Mouse (Mus musculus) small intestine, adult 2 months (tissue): Measurements from ENCODE around the gene Metrn. TPM values are rescaled to one million over a fixed set of nuclear protein-coding genes. Genes with fewer than 3 reads are reported as not detected.

Source experiments
- H3K27ac ChIP-seq: fragments of 200-500 bp; 2 replicates; pipeline ENCODE4 v1.5.1; 2012; ENCODE audit warnings: low read depth, low read length, control low read depth, inconsistent platforms; ENCODE audit not compliant: insufficient read depth
- H3K27me3 ChIP-seq: fragments of 200-500 bp; 2 replicates; pipeline ENCODE4 v1.6.1; 2012; ENCODE audit warnings: mild to moderate bottlenecking, moderate library complexity, low read length, inconsistent platforms; ENCODE audit not compliant: control insufficient read depth, insufficient read depth
- H3K36me3 ChIP-seq: fragments of 200-500 bp; 2 replicates; pipeline ENCODE4 v1.6.1; 2012; ENCODE audit warnings: mild to moderate bottlenecking, low read length, control low read depth, inconsistent platforms; ENCODE audit not compliant: control insufficient read depth, insufficient read depth
- H3K4me1 ChIP-seq: fragments of 200-500 bp; 2 replicates; pipeline ENCODE4 v1.6.1; 2012; ENCODE audit warnings: low read length, inconsistent platforms, mixed read lengths; ENCODE audit not compliant: control insufficient read depth, insufficient read depth, insufficient read length
- H3K4me3 ChIP-seq: fragments of 200-500 bp; 2 replicates; pipeline ENCODE4 v1.5.1; 2012; ENCODE audit warnings: low read depth, mild to moderate bottlenecking, control low read depth, inconsistent platforms, low read length, moderate library complexity
- CTCF ChIP-seq: fragments of 200-500 bp; IDR thresholded peaks from 2 replicates; pipeline ENCODE4 v1.5.1; 2012; ENCODE audit warnings: low read depth, mild to moderate bottlenecking, control low read depth, inconsistent platforms, low read length, moderate library complexity, mixed read lengths; ENCODE audit not compliant: insufficient replicate concordance, insufficient read length; ENCODE audit errors: extremely low read depth
- POLR2A ChIP-seq: fragments of 200-500 bp; IDR thresholded peaks from 2 replicates; pipeline ENCODE4 v1.6.1; 2012; ENCODE audit warnings: low read depth, mild to moderate bottlenecking, control low read depth, inconsistent platforms, low read length, moderate library complexity
- WGBS: fragments of 180-500 bp; shearing (Covaris S2); methylation state at CpG from one replicate; pipeline ENCODE4 v1.1.7; 2018; 5-methylcytosine and 5-hydroxymethylcytosine counted together
- polyA plus RNA-seq: library from polyadenylated mRNA; depleted of rRNA; stranded (reverse); fragments of >200 nt; gene quantifications from 2 replicates; pipeline ENCODE4 v1.2.3, GENCODE M21; 2012

Gene Metrn
- polyA plus RNA-seq, 1 experiment = 31.9 TPM

DNA sequence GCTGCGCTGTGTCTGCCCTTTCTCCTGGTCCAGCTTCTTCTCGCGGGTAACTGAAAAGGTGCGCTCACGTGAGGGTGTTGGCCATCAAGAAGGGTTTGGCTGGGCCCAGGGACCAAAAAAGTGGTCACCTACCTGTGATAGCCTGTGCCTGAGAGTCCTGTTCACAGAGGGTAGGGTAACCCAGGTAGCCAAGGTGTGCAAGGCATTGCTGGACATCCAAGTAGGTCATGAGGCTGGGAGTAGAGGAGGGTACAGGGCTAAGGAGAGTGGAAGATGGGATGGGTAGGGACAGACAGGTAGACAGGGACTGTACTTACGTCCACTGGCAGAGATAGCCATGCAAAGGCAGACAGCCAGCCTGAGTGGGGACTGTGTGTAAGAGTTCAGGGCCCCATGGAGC is 43.6 kb upstream of the Metrn start:
- Histone ChIP-seq H3K36me3 (peaks cover 35% of the 10 kb centered on the region), H3K4me3 (no peak overlapping the region), H3K4me1 (peaks cover 30% of the 10 kb centered on the region), H3K27ac (no peak overlapping the region), H3K27me3 (no peaks in the 10 kb centered on the region)
- 94% methylated on average over 6 of the region's 6 CpGs for WGBS
- TF ChIP-seq CTCF (no peak), POLR2A (no peak)

DNA sequence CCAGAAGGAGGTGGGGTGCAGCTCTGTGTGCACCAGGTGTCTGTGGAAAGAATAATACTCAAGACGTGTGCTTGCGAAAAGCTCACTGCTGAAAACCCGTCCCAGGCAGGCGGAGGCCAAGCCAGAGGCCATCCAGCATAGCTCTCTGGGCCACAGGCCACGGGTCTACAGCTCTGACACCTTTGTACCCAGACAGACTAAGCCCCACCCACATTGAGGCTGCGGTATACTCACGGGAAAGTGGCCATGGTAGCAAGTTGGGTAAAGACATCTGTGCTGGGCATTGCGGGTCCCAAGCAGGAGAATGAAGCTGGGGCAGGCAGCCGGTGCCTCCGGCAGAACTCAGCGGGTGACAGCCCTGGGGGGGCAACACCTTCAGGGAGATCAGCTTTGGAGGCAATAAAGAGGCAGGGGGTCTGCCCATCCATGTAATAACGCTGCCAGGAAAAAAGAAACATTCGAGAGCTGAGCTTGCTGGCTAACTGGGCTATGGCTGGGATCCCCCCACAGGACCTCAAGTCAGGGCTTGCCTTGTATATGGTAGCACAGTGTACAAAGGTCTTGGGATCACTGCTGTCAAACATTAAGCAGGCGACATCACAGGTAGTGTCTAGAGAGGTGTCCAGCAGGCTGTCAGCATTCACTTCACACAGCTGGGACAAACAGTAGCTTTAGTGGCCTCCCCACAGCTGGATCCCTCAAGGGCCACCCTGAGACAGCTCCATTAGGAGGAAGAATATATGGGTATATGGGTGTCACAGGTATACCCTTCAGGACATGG is 42.7 kb upstream of the Metrn start:
- peaks cover 35% of the 10 kb centered on the region for H3K36me3 ChIP-seq
- no peaks in the 10 kb centered on the region for H3K27me3 ChIP-seq
- H3K27ac ChIP-seq = peak overlapping the region; percentile 60; the same call in 1 of the 2 replicates
- WGBS = 53% methylated on average over 14 of the region's 14 CpGs
- H3K4me1 ChIP-seq = peaks cover 38% of the 10 kb centered on the region
- 0 out of 2 replicates have a peak overlapping the region, but pooled peaks have one; percentile 11 for H3K4me3 ChIP-seq
- no peak for TF ChIP-seq CTCF
- no peak for TF ChIP-seq POLR2A

DNA sequence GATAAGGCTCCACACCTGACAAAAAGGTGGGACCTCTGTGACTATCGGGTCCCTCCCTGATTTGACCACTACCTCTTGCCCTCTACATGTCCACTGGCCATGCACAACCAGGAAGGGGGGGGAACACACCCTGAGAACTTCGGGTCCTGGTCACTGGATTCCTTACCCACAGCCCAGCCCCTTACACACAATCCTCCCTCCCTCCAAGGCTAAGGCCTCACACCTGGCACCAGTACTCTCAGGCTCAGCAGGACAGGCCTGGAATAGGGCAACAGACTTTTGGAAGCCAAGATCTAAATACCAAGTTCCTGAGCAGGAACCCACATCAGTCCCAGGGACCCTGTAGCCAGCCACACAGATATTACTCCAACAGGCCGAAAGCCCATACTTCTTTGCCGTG is 42.0 kb upstream of the Metrn start:
- WGBS = 82% methylated on average over 4 of the region's 4 CpGs
- Histone ChIP-seq H3K36me3 (peaks cover 35% of the 10 kb centered on the region), H3K27ac (peak overlapping the region; percentile 10; the same call in 1 of the 2 replicates), H3K4me3 (no peak overlapping the region), H3K27me3 (no peaks in the 10 kb centered on the region), H3K4me1 (peaks cover 45% of the 10 kb centered on the region)
- no peak for TF ChIP-seq CTCF
- TF ChIP-seq POLR2A = no peak

DNA sequence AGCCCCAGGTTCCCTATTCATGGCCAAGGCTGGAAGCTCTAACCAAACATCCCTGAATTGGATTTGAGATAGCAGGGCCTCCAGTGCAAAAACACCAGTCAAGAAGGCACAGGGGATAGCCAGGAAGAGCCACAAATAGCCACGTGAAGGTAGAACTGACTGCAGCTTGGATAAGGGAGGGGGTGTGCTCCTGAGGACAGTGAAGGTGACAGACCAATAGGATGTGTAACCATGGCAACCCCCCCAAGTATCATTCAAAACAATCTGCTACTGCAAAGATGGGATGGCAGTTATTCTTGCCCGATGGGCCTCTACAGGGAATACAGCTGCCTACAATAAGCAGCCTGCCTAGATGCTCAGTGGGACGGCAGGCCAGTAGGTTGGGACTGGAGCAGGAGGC is 40.6 kb upstream of the Metrn start:
- H3K27ac ChIP-seq = 0 out of 2 replicates have a peak overlapping the region, but pooled peaks have one; percentile 4
- no peak overlapping the region for H3K4me3 ChIP-seq
- TF ChIP-seq POLR2A (no peak), CTCF (no peak)
- peaks cover 35% of the 10 kb centered on the region for H3K36me3 ChIP-seq
- H3K4me1 ChIP-seq = peaks cover 39% of the 10 kb centered on the region
- H3K27me3 ChIP-seq = no peaks in the 10 kb centered on the region
- WGBS = 80% methylated on average over 3 of the region's 3 CpGs

DNA sequence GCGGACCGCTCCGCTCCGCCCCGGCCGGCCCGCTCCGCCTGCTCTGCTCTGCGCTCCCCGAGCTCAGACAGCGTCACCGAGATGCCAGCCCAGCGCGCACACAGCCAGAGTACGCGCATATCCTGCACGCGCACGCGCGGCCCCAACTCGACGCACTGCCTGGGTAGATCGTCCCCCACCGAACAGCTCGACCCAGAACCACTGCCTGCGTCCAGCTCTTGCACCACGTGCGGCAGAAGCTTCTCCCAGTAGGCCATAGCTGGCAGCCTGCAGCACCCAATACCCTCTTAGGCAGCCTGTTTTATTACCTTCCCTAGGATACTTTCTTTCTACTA is 40.1 kb upstream of the Metrn start, which contains the start of gene Rhbdl1:
Gene Rhbdl1, minus strand, starts transcription at position 220 of the 335 bp plus-strand sequence.
- 0 out of 2 replicates have a peak within 1 kb of the TSS, but pooled peaks have one; percentile 4 for H3K27ac ChIP-seq
- peaks cover 31% of the 10 kb centered on the region for H3K36me3 ChIP-seq
- no peaks in the 10 kb centered on the region for H3K27me3 ChIP-seq
- H3K4me1 ChIP-seq = peaks cover 39% of the 10 kb centered on the region
- peak within 1 kb of the TSS; percentile 43 for H3K4me3 ChIP-seq
- TF ChIP-seq POLR2A (no peak), CTCF (no peak)
- WGBS = 4% methylated on average over 29 of the region's 29 CpGs

DNA sequence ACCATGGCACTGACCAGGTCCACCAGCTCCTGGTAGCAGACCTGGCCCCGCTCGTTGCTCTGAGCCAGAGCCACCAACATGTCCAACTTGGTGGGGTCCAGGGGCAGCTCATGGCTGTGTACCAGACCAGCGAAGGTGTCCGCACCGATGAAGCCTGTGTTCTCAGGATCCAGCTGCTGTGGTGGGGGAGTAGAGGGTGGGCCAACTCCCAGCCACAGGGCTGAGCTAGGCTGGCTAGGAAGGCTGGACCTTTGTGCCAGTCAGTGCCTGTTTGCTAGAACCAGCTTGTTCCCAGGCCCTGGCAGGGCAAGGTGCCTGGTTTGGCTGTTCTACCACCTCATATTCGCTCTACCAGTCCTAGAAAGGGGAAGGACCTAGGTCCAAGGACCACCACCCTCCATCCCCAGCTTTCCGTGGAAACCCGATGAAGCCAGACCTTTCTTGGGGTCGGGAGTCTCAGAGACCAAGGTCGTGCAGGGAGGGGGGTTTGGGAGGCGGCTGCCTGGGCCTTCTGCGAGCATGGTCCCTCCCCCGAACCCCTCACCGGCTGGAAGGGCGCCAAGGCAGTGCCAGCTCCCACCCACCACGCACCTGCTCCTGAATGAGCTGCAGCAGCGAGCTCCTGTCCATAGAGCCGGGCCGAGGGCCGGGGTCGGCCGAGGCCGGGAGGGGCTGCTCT is 39.6 kb upstream of the Metrn start:
- no peak for TF ChIP-seq POLR2A
- no peak for TF ChIP-seq CTCF
- Histone ChIP-seq H3K27me3 (no peaks in the 10 kb centered on the region), H3K27ac (no peak overlapping the region), H3K4me3 (peak overlapping the region; percentile 43), H3K4me1 (peaks cover 44% of the 10 kb centered on the region), H3K36me3 (peaks cover 28% of the 10 kb centered on the region)
- WGBS = 23% methylated on average over 23 of the region's 23 CpGs

DNA sequence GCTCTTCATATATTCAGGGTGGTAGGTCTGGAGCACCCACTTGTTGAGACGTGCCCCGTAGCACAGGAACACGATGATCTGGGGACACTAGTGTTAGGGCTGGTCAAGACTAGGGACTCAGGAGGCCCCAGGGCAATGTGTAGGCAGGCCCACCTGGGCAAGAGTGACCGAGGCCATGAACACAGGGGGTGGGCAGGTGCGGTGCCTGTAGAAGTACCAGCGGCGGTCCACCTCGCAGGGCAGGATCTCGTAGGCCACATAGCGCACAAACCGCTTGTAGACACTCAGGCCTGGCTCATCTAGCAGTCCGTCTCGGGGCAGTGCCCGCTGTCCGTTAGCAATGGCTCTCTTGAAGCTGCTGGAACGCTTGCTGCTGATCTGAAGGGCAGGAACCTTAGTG is 38.9 kb upstream of the Metrn start:
- Histone ChIP-seq H3K36me3 (peaks cover 28% of the 10 kb centered on the region), H3K27me3 (no peaks in the 10 kb centered on the region), H3K27ac (no peak overlapping the region), H3K4me1 (peaks cover 50% of the 10 kb centered on the region), H3K4me3 (no peak overlapping the region)
- TF ChIP-seq POLR2A = no peak
- no peak for TF ChIP-seq CTCF
- 89% methylated on average over 16 of the region's 16 CpGs for WGBS
